Mouse (Mus musculus): ENCODE measurements at regions not wholly inside any gene's neighbourhood (a gene's known extent, or its start where the extent isn't known, plus 50 kb on each side); places are given as distances from the start of the nearest gene placed in this dataset.

DNA sequence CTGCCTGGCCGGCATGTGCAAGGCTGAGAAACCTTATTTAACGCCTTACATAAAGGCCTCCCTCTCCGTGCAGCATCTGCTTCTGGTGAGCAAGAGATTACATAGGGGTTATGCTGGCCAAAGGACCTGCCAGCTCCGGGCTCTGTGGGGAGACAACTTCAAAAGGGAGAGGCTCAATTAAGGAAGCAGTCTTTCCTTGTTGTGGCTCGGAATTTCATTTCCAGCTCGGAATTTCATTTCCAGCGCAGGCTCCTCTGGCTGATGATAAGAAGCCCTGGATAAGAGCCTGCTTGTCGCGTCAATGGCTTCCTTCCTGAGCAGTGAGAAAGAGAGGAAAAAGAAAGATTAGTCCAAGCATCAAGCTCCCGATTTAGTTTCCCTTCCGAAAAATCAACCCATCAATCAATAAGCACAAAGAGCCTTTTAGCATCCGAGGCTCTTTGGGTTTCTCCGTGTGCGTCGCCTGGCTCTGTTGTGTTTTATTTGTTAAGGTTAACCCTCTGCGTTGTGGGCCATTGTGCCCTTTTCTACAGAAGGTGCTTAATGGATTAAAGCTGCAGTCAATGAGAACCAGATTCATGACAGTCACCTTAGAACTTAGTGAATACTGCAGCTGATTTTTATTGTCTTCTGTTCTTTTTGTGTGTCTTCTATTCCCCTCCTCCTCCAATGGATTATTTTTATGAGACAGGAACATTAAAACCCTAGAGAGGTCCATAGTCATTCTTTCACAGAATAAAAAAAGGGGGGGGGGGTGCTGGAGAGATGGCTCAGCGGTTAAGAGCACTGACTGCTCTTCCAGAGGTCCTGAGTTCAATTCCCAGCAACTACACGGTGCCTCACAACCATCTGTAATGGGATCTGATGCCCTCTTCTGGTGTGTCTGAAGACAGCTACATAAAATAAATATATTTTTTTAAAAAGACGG is 218.3 kb downstream of the Myo1b start:
- TF ChIP-seq CTCF (IDR thresholded peaks at IDR 0.05; ENCODE audit: extremely low read depth, insufficient read depth, low read length), result no peak
- no peak for TF ChIP-seq POLR2A (IDR thresholded peaks at IDR 0.05; ENCODE audit: extremely low read depth, insufficient read depth, low read length)
- Histone ChIP-seq H3K4me3 (ENCODE audit: insufficient read depth, low read length) (no peak overlapping the region), H3K4me1 (ENCODE audit: control insufficient read depth, insufficient read depth, low read length) (no peaks in the 10 kb centered on the region), H3K27ac (ENCODE audit: insufficient read depth, low read length) (no peak overlapping the region)

DNA sequence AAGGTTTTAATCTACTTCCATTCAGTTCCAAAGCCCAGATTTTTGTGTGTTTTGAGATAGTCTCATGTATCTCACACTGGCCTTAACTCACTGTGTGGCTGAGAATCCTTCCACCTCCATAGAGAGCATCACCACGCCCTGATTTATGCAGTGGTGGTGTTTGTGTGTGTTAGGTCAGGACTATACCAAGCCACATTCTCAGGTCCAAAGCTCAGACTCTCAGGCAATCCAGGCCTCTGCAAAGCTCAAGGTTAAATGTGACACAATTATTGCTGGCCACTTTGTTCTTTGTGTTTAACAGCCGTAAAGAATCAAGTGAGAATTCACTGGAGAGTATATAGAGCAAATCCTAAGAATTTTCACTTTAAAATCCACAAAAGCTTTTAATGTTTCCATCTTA is 218.2 kb upstream of the Nabp1 start:
- Histone ChIP-seq H3K27ac (ENCODE audit: insufficient read depth, low read length) (no peak overlapping the region), H3K4me1 (ENCODE audit: control insufficient read depth, insufficient read depth, low read length) (no peaks in the 10 kb centered on the region), H3K4me3 (ENCODE audit: insufficient read depth, low read length) (no peak overlapping the region)
- TF ChIP-seq CTCF (IDR thresholded peaks at IDR 0.05; ENCODE audit: extremely low read depth, insufficient read depth, low read length), result no peak
- TF ChIP-seq POLR2A (IDR thresholded peaks at IDR 0.05; ENCODE audit: extremely low read depth, insufficient read depth, low read length), result no peak

GRCm38 (mm10) chr1:51690878-51691277 is 212.7 kb upstream of the Nabp1 start:
- Histone ChIP-seq H3K4me3 (ENCODE audit: insufficient read depth, low read length) (no peak overlapping the region), H3K4me1 (ENCODE audit: control insufficient read depth, insufficient read depth, low read length) (no peaks in the 10 kb centered on the region), H3K27ac (ENCODE audit: insufficient read depth, low read length) (no peak overlapping the region)
- TF ChIP-seq POLR2A (IDR thresholded peaks at IDR 0.05; ENCODE audit: extremely low read depth, insufficient read depth, low read length), result no peak
- no peak for TF ChIP-seq CTCF (IDR thresholded peaks at IDR 0.05; ENCODE audit: extremely low read depth, insufficient read depth, low read length)

DNA sequence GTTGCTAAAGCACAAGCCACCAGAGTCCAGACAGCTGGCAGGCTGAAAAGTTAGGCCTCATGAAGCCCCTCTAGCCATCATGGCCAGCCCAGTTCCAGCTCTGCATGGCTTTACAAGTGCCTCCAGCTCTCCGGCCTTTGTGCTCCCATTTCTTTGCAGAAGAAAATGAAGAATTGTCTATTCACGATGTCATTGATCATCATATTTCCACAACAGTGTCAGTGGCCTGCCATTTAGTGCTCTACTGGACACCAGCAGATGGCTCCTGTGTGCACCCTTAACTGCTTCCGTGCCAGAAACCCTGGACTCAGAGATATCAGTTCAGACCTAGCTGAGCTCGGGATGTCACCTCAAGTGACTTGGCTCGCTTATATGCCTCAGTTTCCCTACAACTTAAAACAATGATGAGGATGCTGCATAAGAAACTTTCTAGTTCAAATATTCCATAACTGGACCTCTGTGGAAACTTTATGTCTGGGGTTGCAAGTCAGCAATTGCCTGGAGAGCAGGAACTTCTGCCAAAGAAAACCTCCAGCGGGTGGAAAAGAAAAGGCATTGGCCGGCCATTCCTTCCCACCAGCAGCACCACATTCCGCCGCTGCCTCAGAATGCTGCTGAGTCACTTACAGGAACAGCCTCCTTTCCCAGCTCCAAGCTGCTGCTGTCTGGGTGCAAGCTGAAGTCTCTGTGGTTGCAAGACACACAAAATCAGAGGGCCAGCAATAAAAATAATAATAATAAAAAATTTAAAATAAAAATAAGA is 211.4 kb upstream of the Nabp1 start:
- H3K27ac ChIP-seq (ENCODE audit: insufficient read depth, low read length), result no peak overlapping the region

DNA sequence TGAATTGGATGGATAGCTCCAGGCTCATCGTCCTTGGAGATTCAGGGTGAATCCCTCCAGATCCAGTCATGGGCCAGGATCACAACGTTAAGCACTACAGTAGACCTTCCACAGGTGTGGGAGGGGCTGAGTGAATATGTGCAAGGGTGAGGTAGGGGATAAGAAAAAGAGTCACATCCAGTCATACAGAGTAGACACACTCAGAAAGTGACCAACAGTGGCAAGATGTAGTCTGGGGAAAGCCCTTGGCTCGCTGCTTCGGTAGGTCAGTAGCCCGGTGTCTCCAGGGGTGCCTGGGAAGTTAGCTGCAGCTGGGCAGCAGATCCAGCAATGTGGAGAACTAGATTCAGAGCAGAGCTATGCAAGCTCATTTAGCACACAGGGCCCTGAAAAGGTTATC is 210.7 kb upstream of the Nabp1 start:
- Histone ChIP-seq H3K27ac (ENCODE audit: insufficient read depth, low read length) (no peak overlapping the region), H3K4me1 (ENCODE audit: control insufficient read depth, insufficient read depth, low read length) (no peaks in the 10 kb centered on the region), H3K4me3 (ENCODE audit: insufficient read depth, low read length) (no peak overlapping the region)
- TF ChIP-seq POLR2A (IDR thresholded peaks at IDR 0.05; ENCODE audit: extremely low read depth, insufficient read depth, low read length) (no peak), CTCF (IDR thresholded peaks at IDR 0.05; ENCODE audit: extremely low read depth, insufficient read depth, low read length) (no peak)

More for the DNA sequence above, 211.4 kb upstream of the Nabp1 start:
- Histone ChIP-seq H3K4me3 (ENCODE audit: insufficient read depth, low read length) (no peak overlapping the region), H3K4me1 (ENCODE audit: control insufficient read depth, insufficient read depth, low read length) (no peaks in the 10 kb centered on the region)
- TF ChIP-seq CTCF (IDR thresholded peaks at IDR 0.05; ENCODE audit: extremely low read depth, insufficient read depth, low read length) (no peak), POLR2A (IDR thresholded peaks at IDR 0.05; ENCODE audit: extremely low read depth, insufficient read depth, low read length) (no peak)

DNA sequence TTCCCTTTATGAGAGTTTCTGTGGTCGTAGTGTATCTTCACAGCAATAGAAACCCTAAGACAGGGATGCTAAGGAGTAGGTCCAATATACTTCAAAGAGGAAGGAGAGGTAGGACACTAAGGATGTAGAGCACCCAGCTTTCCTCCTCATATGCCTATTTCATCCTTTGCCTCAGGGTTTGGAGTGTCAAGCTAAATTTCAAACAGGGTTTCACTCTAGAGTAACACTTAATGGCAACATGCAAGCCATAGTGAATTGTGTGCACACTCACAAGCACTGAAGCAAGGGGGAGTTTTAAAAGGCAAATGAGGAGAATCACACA is 210.0 kb upstream of the Nabp1 start:
- no peak overlapping the region for H3K27ac ChIP-seq (ENCODE audit: insufficient read depth, low read length)
- H3K4me1 ChIP-seq (ENCODE audit: control insufficient read depth, insufficient read depth, low read length), result no peaks in the 10 kb centered on the region
- H3K4me3 ChIP-seq (ENCODE audit: insufficient read depth, low read length), result no peak overlapping the region
- TF ChIP-seq CTCF (IDR thresholded peaks at IDR 0.05; ENCODE audit: extremely low read depth, insufficient read depth, low read length) (no peak), POLR2A (IDR thresholded peaks at IDR 0.05; ENCODE audit: extremely low read depth, insufficient read depth, low read length) (no peak)

DNA sequence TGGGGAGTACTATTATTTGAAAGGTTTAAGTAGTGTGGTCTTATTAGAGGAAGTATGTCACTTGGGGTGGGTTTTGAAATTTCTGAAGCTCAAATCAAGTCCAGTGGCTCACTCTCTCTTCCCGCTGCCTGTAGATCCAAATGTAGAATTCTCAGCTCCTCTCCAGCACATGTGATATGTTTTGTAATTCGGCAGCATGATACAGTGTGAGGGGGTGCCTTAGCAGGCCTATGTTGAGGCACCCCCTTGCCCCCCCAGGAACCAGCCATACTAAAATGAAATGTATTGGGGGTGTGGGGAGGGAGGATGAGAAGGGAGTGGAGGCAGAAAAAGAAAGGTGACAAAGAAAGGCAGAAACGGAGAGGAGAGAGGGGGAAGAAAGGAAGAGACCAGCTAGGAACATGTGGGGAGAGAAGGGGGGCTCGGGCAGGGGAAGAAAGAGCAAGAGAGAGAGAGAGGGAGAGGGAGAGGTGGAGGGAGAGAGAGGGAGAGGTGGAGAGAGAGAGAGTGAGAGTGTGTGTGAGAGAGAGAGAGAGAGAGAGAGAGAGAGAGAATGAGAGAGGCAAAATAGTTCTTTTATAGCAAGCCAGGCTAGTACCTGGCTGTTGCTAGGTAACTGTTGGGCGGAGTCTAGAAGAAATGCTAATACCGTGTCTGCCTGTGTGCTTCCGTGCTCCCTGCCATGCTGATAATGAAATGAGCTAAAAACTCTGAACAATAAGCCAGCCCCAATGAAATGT is 209.4 kb upstream of the Nabp1 start:
- TF ChIP-seq CTCF (IDR thresholded peaks at IDR 0.05; ENCODE audit: extremely low read depth, insufficient read depth, low read length) (no peak), POLR2A (IDR thresholded peaks at IDR 0.05; ENCODE audit: extremely low read depth, insufficient read depth, low read length) (no peak)
- Histone ChIP-seq H3K4me3 (ENCODE audit: insufficient read depth, low read length) (no peak overlapping the region), H3K27ac (ENCODE audit: insufficient read depth, low read length) (no peak overlapping the region), H3K4me1 (ENCODE audit: control insufficient read depth, insufficient read depth, low read length) (no peaks in the 10 kb centered on the region)

GRCm38 (mm10) chr1:51686759-51687158 is 208.5 kb upstream of the Nabp1 start:
- Histone ChIP-seq H3K4me3 (ENCODE audit: insufficient read depth, low read length) (no peak overlapping the region), H3K4me1 (ENCODE audit: control insufficient read depth, insufficient read depth, low read length) (no peaks in the 10 kb centered on the region), H3K27ac (ENCODE audit: insufficient read depth, low read length) (no peak overlapping the region)
- TF ChIP-seq CTCF (IDR thresholded peaks at IDR 0.05; ENCODE audit: extremely low read depth, insufficient read depth, low read length), result no peak
- TF ChIP-seq POLR2A (IDR thresholded peaks at IDR 0.05; ENCODE audit: extremely low read depth, insufficient read depth, low read length), result no peak

DNA sequence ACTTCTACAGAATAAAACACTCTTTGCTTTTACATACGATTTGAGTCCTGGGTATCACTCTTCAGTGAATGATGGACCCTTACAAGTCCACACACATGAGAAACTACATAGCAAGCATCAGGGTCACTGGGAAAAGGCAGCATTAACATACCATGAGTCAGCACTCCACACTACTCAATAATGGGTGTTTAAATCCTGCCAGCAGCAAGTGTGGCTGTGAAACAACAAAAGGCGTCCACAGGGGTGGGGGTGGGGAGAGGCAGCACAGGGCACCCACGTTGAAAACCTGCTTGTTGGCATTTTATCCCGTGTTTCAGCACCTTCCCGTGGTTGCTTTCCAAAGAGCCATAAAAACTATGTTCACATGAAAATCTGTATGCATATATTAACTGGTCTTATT is 204.0 kb upstream of the Nabp1 start:
- H3K4me1 ChIP-seq (ENCODE audit: control insufficient read depth, insufficient read depth, low read length), result no peaks in the 10 kb centered on the region
- no peak overlapping the region for H3K27ac ChIP-seq (ENCODE audit: insufficient read depth, low read length)
- H3K4me3 ChIP-seq (ENCODE audit: insufficient read depth, low read length), result no peak overlapping the region
- TF ChIP-seq CTCF (IDR thresholded peaks at IDR 0.05; ENCODE audit: extremely low read depth, insufficient read depth, low read length) (no peak), POLR2A (IDR thresholded peaks at IDR 0.05; ENCODE audit: extremely low read depth, insufficient read depth, low read length) (no peak)

Data from cortical plate, adult 2 months (tissue).